Mouse (Mus musculus) stomach, postnatal 0 days (tissue): ENCODE results near the gene Scarf1. TPM values are rescaled to one million over a fixed set of nuclear protein-coding genes. Genes with fewer than 3 reads are reported as not detected.

Experiments used
- ATAC-seq: fragments of 200-750 bp; cut with Nextera tagmentation; 2 replicates; pipeline ENCODE4 v1.8.0; 2017; ENCODE audit not compliant: low FRiP score, low TSS enrichment
- DNase-seq: peaks from one replicate; pipeline ENCODE4 v3.0.0-alpha.2; 2016; ENCODE audit warnings: low spot score
- H3K27ac ChIP-seq: fragments of 300-500 bp; sonication (generic); replicated peaks from 2 replicates; pipeline ENCODE4 v1.5.1; 2014; ENCODE audit warnings: mild to moderate bottlenecking, control low read depth
- H3K27me3 ChIP-seq: fragments of 300-500 bp; sonication (generic); 2 replicates; pipeline ENCODE4 v1.6.1; 2014; ENCODE audit warnings: low read length; ENCODE audit not compliant: control insufficient read depth, insufficient read depth
- H3K36me3 ChIP-seq: fragments of 300-500 bp; sonication (generic); 2 replicates; pipeline ENCODE4 v1.6.1; 2014; ENCODE audit warnings: low read length, mixed read lengths; ENCODE audit not compliant: control insufficient read depth, insufficient read depth
- H3K4me1 ChIP-seq: fragments of 300-500 bp; sonication (generic); replicated peaks from 2 replicates; pipeline ENCODE4 v1.6.1; 2014; ENCODE audit warnings: antibody characterized with exemption; ENCODE audit not compliant: control insufficient read depth, insufficient read depth
- H3K4me2 ChIP-seq: fragments of 300-500 bp; sonication (generic); replicated peaks from 2 replicates; pipeline ENCODE4 v1.6.1; 2014; ENCODE audit warnings: low read depth, mild to moderate bottlenecking, control low read depth, moderate library complexity
- H3K4me3 ChIP-seq: fragments of 300-500 bp; sonication (generic); 2 replicates; pipeline ENCODE4 v1.5.1; 2014; ENCODE audit warnings: low read depth, low read length, control low read depth
- H3K9ac ChIP-seq: fragments of 300-500 bp; sonication (generic); 2 replicates; pipeline ENCODE4 v1.6.1; 2014; ENCODE audit warnings: mild to moderate bottlenecking, low read length, control low read depth, mixed read lengths
- H3K9me3 ChIP-seq: fragments of 300-500 bp; sonication (generic); 2 replicates; pipeline ENCODE4 v1.6.1; 2016; ENCODE audit warnings: low read length; ENCODE audit not compliant: control insufficient read depth
- CTCF ChIP-seq: IDR thresholded peaks from 2 replicates; pipeline ENCODE4 v1.5.1; 2016; ENCODE audit warnings: antibody characterized with exemption, low read depth, mild to moderate bottlenecking, moderate library complexity
- EP300 ChIP-seq: optimal IDR thresholded peaks from 2 replicates; pipeline ENCODE3; 2016; ENCODE audit warnings: antibody characterized with exemption
- WGBS: fragments of 180-500 bp; shearing (Covaris S2); extraction: QIAGEN DNeasy Blood & Tissue Kit; methylation state at CpG from one replicate; pipeline ENCODE4 v1.1.7; 2014; 5-methylcytosine and 5-hydroxymethylcytosine counted together
- polyA plus RNA-seq: library from polyadenylated mRNA; unstranded; fragments of >200 nt; fragmentation: Nextera tagmentation; extraction: Ambion mirVana; gene quantifications from 2 replicates; pipeline ENCODE4 v1.2.1, GENCODE M21; 2015

The Scarf1 gene
- polyA plus RNA-seq, 1 experiment from 2014 or later = 2.8 TPM

- 15% methylated on average over 4 of the region's 4 CpGs for WGBS
Measured at GRCm38 (mm10) chr11:75529771-75530170, 16.4 kb downstream of the Scarf1 start.

DNA sequence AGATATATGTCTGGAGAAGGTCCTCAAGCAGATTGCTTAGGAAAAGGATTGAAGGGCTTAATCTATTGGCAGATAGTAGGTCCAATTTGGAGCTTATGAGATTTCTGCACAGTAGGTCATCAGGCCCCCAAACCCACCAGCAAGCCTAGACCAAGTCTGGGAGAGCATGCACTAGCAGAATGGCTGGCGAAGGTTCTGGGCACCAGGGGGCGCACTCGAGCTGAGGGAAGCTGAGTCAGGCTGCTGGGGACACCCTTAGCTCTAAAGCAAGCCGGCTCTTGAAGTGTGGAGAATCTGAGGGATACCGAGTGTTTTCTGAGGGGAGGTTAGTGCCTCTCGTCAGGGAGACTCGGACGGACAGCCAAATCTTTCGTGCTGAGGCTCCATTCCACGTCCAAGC is 17.0 kb downstream of the Scarf1 start:
- H3K9me3 ChIP-seq = no peaks in the 10 kb centered on the region
- peak overlapping the region; percentile 80 for H3K9ac ChIP-seq
- TF ChIP-seq CTCF = peak; percentile 99
- no peak for TF ChIP-seq EP300
- 0% methylated on average over 10 of the region's 10 CpGs for WGBS
- peak overlapping the region; percentile 96 for H3K4me2 ChIP-seq
- H3K36me3 ChIP-seq = no peaks in the 10 kb centered on the region
- peak overlapping the region; percentile 91 for H3K27ac ChIP-seq
- H3K4me3 ChIP-seq = peak overlapping the region; percentile 60
- peaks cover 7% of the 10 kb centered on the region for H3K4me1 ChIP-seq
- DNase-seq = peak; percentile 96
- no peaks in the 10 kb centered on the region for H3K27me3 ChIP-seq
- ATAC-seq = peak; percentile 63

More at GRCm38 (mm10) chr11:75529771-75530170, 16.4 kb downstream of the Scarf1 start:
- Histone ChIP-seq H3K4me1 (peaks cover 7% of the 10 kb centered on the region), H3K27me3 (no peaks in the 10 kb centered on the region), H3K4me3 (no peak overlapping the region), H3K9ac (no peak overlapping the region), H3K4me2 (no peak overlapping the region), H3K36me3 (no peaks in the 10 kb centered on the region), H3K9me3 (no peaks in the 10 kb centered on the region), H3K27ac (no peak overlapping the region)
- TF ChIP-seq CTCF (no peak), EP300 (no peak)
- DNase-seq (no peak), ATAC-seq (no peak)

DNA sequence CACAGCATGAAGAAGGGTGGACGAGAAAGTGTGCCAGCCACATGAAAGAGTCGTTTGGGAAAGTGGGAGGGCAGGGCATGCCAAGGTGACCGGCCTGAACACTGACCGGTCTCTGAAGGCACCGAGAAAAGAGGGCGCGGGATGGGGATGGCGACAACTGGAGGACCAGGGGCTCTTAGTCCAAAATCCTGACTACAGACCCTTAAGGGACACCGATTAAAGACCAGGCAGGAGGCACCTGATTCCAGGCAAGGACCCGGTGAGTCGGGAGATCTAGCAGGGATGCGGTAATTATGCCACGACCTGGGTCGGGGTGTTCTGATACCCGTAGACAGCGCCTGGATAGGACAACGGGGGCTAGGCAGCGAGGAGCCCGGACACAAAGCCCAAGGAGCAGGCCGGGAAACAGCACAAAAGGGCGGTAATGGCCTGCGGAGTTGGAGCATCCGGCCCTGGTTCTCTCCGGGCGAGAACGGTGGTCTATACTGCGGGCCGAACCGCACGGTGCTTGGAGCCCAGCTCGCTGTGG is 17.6 kb downstream of the Scarf1 start:
- H3K9ac ChIP-seq = peak overlapping the region; percentile 80
- peak overlapping the region; percentile 91 for H3K27ac ChIP-seq
- no peaks in the 10 kb centered on the region for H3K36me3 ChIP-seq
- no peak for ATAC-seq
- H3K4me1 ChIP-seq = peaks cover 7% of the 10 kb centered on the region
- H3K4me2 ChIP-seq = peak overlapping the region; percentile 96
- H3K4me3 ChIP-seq = peak overlapping the region; percentile 60
- TF ChIP-seq EP300 = no peak
- no peak for TF ChIP-seq CTCF
- no peaks in the 10 kb centered on the region for H3K9me3 ChIP-seq
- WGBS = under 1% methylated on average over 31 of the region's 31 CpGs
- DNase-seq = no peak
- H3K27me3 ChIP-seq = no peaks in the 10 kb centered on the region

GRCm38 (mm10) chr11:75531469-75532242 is 18.3 kb downstream of the Scarf1 start, which contains the start of gene Slc43a2:
TSS of gene Slc43a2 (plus strand) at chr11:75531694.
- Histone ChIP-seq H3K27me3 (no peaks in the 10 kb centered on the region), H3K4me3 (peak within 1 kb of the TSS; percentile 60), H3K36me3 (no peaks in the 10 kb centered on the region), H3K4me1 (peaks cover 7% of the 10 kb centered on the region), H3K27ac (peak within 1 kb of the TSS; percentile 91), H3K9me3 (no peaks in the 10 kb centered on the region), H3K9ac (peak within 1 kb of the TSS; percentile 80), H3K4me2 (peak within 1 kb of the TSS; percentile 96)
- ATAC-seq = peak; percentile 88
- peak; percentile 93 for DNase-seq
- under 1% methylated on average over 62 of the region's 62 CpGs for WGBS
- TF ChIP-seq EP300 = peak; percentile 60
- no peak for TF ChIP-seq CTCF

DNA sequence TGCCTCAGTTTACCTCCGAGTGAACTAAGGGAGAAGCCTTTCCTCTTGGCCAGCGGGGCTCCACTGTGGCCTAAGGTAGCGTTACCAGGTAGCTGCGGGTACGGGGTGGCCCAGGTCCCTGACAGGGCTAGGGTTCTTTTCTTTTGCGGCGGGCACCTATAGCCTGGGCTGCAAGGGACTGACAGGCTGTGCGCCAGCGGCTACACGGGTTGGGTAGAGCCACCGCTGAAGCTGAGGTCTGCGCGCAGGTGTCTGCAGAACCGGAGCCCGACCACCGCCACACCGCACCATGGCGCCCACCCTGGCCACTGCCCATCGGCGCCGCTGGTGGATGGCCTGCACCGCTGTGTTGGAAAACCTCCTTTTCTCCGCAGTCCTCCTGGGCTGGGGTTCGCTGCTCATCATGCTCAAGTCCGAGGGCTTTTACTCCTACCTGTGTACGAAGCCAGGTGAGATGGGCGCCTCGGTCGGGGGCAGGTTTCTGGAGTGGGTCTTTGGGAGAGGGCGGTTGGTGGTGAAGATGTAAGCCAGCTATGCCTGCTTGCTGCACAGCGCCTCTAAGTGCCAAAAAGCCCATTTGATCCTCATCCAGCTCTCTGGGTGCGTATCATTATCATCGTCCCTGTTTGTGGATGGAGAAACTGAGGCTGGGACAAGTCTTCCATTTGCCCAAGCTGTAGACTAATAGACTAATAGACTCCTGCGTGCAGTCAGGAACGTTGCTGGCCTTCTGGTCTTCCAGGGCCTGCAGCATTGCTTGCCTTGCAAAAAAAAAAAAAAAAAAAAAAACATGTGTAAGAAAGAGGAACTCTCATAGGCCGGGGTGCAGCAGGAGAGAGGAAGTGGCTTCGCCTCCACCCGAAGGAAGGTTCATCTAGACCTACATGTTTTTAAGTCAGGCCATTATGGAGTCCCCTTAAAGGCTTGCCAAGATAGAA is 19.3 kb downstream of the Scarf1 start:
- Histone ChIP-seq H3K9me3 (no peaks in the 10 kb centered on the region), H3K9ac (peak overlapping the region; percentile 80), H3K4me2 (peak overlapping the region; percentile 96), H3K27me3 (no peaks in the 10 kb centered on the region), H3K36me3 (no peaks in the 10 kb centered on the region), H3K27ac (peak overlapping the region; percentile 53; the same call in 1 of the 2 replicates), H3K4me3 (peak overlapping the region; percentile 60), H3K4me1 (peaks cover 7% of the 10 kb centered on the region)
- DNase-seq = no peak
- ATAC-seq = 0 out of 2 replicates have a peak, but pooled peaks have one; percentile 11
- 20% methylated on average over 38 of the region's 38 CpGs for WGBS
- TF ChIP-seq EP300 (no peak), CTCF (no peak)
